Mouse (Mus musculus): Measurements from ENCODE around the gene Ippk.

Gene Ippk

GRCm38 (mm10) chr13:49480551-49480950 is 59.5 kb downstream of the Ippk start:
- DNase-seq (ENCODE audit: low spot score) = no peak

GRCm38 (mm10) chr13:49485388-49485787 is 64.3 kb downstream of the Ippk start:
- no peak for DNase-seq (ENCODE audit: low spot score)

GRCm38 (mm10) chr13:49492376-49493368 is 71.6 kb downstream of the Ippk start, which contains the start of gene Tes3-ps:
Tes3-ps (plus strand) TSS chr13:49493318.
- DNase-seq (ENCODE audit: low spot score) = no peak

GRCm38 (mm10) chr13:49504510-49504909 is 83.5 kb downstream of the Ippk start, which contains the start of gene Ecm2:
Ecm2 (plus strand) TSS chr13:49504810.
- no peak for DNase-seq (ENCODE audit: low spot score)

GRCm38 (mm10) chr13:49505776-49506175 is 84.7 kb downstream of the Ippk start:
- no peak for DNase-seq (ENCODE audit: low spot score)

GRCm38 (mm10) chr13:49507176-49507575 is 86.1 kb downstream of the Ippk start:
- no peak for DNase-seq (ENCODE audit: low spot score)
